Mouse (Mus musculus): ENCODE measurements around the gene Mogs.

The Mogs gene

GRCm38 (mm10) chr6:83121863-83122710, 6.8 kb downstream of the Mogs start:
- DNase-seq (ENCODE audit: low read depth, low spot score), result no peak

GRCm38 (mm10) chr6:83122961-83123360, 7.7 kb downstream of the Mogs start:
- DNase-seq (ENCODE audit: low read depth, low spot score), result no peak

GRCm38 (mm10) chr6:83124851-83125312, 9.6 kb downstream of the Mogs start:
- DNase-seq (ENCODE audit: low read depth, low spot score), result peak; percentile 90

GRCm38 (mm10) chr6:83125331-83125730, 10.0 kb downstream of the Mogs start, which contains the start of gene Ino80b:
Gene Ino80b (minus strand): TSS chr6:83125431.
- no peak for DNase-seq (ENCODE audit: low read depth, low spot score)

GRCm38 (mm10) chr6:83127419-83127818, 12.1 kb downstream of the Mogs start:
- no peak for DNase-seq (ENCODE audit: low read depth, low spot score)

- DNase-seq (ENCODE audit: low read depth, low spot score), result no peak
Measured at GRCm38 (mm10) chr6:83131469-83132034, 16.3 kb downstream of the Mogs start.

- no peak for DNase-seq (ENCODE audit: low read depth, low spot score)
Measured at GRCm38 (mm10) chr6:83132176-83132919, 17.1 kb downstream of the Mogs start.

GRCm38 (mm10) chr6:83134226-83134625, 18.9 kb downstream of the Mogs start:
- no peak for DNase-seq (ENCODE audit: low read depth, low spot score)

GRCm38 (mm10) chr6:83134951-83135513, 19.7 kb downstream of the Mogs start, which contains the start of gene Rtkn:
Gene Rtkn (plus strand): TSS chr6:83135463.
- DNase-seq (ENCODE audit: low read depth, low spot score), result no peak

GRCm38 (mm10) chr6:83135571-83136161, 20.4 kb downstream of the Mogs start:
- no peak for DNase-seq (ENCODE audit: low read depth, low spot score)

- DNase-seq (ENCODE audit: low read depth, low spot score), result no peak
Measured at GRCm38 (mm10) chr6:83136291-83136880, 21.1 kb downstream of the Mogs start.

- DNase-seq (ENCODE audit: low read depth, low spot score), result peak; percentile 68
Measured at GRCm38 (mm10) chr6:83136881-83137575, 21.7 kb downstream of the Mogs start.

- DNase-seq (ENCODE audit: low read depth, low spot score), result peak; percentile 85
Measured at GRCm38 (mm10) chr6:83137576-83137950, 22.3 kb downstream of the Mogs start.

GRCm38 (mm10) chr6:83138056-83138455, 22.8 kb downstream of the Mogs start:
- no peak for DNase-seq (ENCODE audit: low read depth, low spot score)

GRCm38 (mm10) chr6:83140044-83140443, 24.7 kb downstream of the Mogs start:
- no peak for DNase-seq (ENCODE audit: low read depth, low spot score)

GRCm38 (mm10) chr6:83141636-83142035, 26.3 kb downstream of the Mogs start:
- no peak for DNase-seq (ENCODE audit: low read depth, low spot score)

GRCm38 (mm10) chr6:83142211-83142731, 27.0 kb downstream of the Mogs start:
- no peak for DNase-seq (ENCODE audit: low read depth, low spot score)

GRCm38 (mm10) chr6:83142886-83143285, 27.6 kb downstream of the Mogs start:
- DNase-seq (ENCODE audit: low read depth, low spot score), result no peak

GRCm38 (mm10) chr6:83145209-83145608, 29.9 kb downstream of the Mogs start:
- no peak for DNase-seq (ENCODE audit: low read depth, low spot score)

- DNase-seq (ENCODE audit: low read depth, low spot score), result no peak
Measured at GRCm38 (mm10) chr6:83145805-83146204, 30.5 kb downstream of the Mogs start.
